Mouse (Mus musculus) lung, embryonic 14.5 days (tissue): ENCODE measurements at regions not wholly inside any gene's neighbourhood (a gene's known extent, or its start where the extent isn't known, plus 50 kb on each side); places are given as distances from the start of the nearest gene placed in this dataset.

Experiments used
- ATAC-seq: fragments of 200-750 bp; cut with Nextera tagmentation; 2 replicates; pipeline ENCODE4 v1.8.0; 2017; ENCODE audit warnings: mild to moderate bottlenecking, moderate TSS enrichment, moderate library complexity; ENCODE audit not compliant: insufficient read depth
- DNase-seq: peaks from one replicate; pipeline ENCODE4 v3.0.0-alpha.2; 2015
- H3K27ac ChIP-seq: fragments of 300-500 bp; sonication (generic); 2 replicates; pipeline ENCODE4 v1.5.1; 2014; ENCODE audit warnings: low read depth, mild to moderate bottlenecking, moderate library complexity
- H3K27me3 ChIP-seq: fragments of 300-500 bp; sonication (generic); 2 replicates; pipeline ENCODE4 v1.6.1; 2014; ENCODE audit warnings: low read length, control low read depth; ENCODE audit not compliant: insufficient read depth
- H3K36me3 ChIP-seq: fragments of 300-500 bp; sonication (generic); 2 replicates; pipeline ENCODE4 v1.6.1; 2014; ENCODE audit warnings: control low read depth; ENCODE audit not compliant: insufficient read depth
- H3K4me1 ChIP-seq: fragments of 300-500 bp; sonication (generic); 2 replicates; pipeline ENCODE4 v1.6.1; 2014; ENCODE audit warnings: antibody characterized with exemption, control low read depth; ENCODE audit not compliant: insufficient read depth
- H3K4me2 ChIP-seq: fragments of 300-500 bp; sonication (generic); 2 replicates; pipeline ENCODE4 v1.6.1; 2014; ENCODE audit warnings: mild to moderate bottlenecking
- H3K4me3 ChIP-seq: fragments of 300-500 bp; sonication (generic); 2 replicates; pipeline ENCODE4 v1.5.1; 2014; ENCODE audit warnings: low read depth, low read length
- H3K9ac ChIP-seq: fragments of 300-500 bp; sonication (generic); 2 replicates; pipeline ENCODE4 v1.6.1; 2014
- H3K9me3 ChIP-seq: fragments of 300-500 bp; sonication (generic); 2 replicates; pipeline ENCODE4 v1.6.1; 2016; ENCODE audit warnings: low read depth, low read length, control low read depth
- CTCF ChIP-seq: IDR thresholded peaks from 2 replicates; pipeline ENCODE4 v1.5.1; 2016; ENCODE audit warnings: antibody characterized with exemption, low read depth
- WGBS: fragments of 180-500 bp; shearing (Covaris S2); extraction: QIAGEN DNeasy Blood & Tissue Kit; methylation state at CpG from one replicate; pipeline ENCODE4 v1.1.7; 2014; 5-methylcytosine and 5-hydroxymethylcytosine counted together

DNA sequence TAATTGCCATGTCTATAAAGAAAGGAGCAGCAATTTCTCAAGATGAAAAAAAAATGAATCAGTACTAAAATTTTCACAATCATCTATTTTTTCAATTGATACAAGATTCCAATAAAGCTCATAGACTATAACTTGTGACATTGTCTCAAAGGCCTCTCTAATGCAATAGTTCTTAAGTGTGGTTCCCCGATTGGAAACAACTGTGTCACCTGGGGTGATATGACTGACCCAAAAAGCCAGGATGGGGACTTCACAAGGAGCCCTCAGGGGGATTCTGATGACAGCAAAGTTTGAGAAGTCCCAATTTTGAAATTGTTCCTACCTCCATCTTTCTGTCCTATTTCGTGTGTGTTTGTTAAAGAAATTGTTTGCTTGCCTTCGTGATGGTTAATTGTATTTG is 143.3 kb upstream of the Fndc3a start:
- H3K9ac ChIP-seq = no peak overlapping the region
- no peak for TF ChIP-seq CTCF
- DNase-seq (no peak), ATAC-seq (no peak)
- no peaks in the 10 kb centered on the region for H3K27me3 ChIP-seq
- no peaks in the 10 kb centered on the region for H3K36me3 ChIP-seq
- no peaks in the 10 kb centered on the region for H3K9me3 ChIP-seq
- H3K4me1 ChIP-seq = no peaks in the 10 kb centered on the region
- no peak overlapping the region for H3K4me3 ChIP-seq
- H3K4me2 ChIP-seq = no peak overlapping the region
- H3K27ac ChIP-seq = no peak overlapping the region
- 80% methylated on average over 3 of the region's 3 CpGs for WGBS

DNA sequence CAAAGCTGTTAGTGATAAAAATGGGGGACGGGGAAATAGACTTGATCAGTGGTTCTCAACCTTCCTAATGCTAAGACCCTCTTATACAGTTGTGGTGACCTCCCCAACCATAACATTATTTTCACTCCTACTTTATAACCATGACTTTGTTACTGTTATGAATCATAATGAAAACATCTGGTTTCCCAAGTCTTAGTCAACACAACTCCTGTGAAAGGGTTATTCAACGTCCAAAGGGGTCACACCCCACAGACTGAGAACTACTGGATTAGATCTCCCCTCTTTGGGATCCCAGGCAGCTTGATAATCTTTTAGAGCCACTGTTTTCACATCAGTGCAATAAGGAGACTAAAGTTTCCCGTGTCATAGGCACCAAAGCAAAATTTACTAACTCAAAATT is 141.1 kb upstream of the Fndc3a start:
- no peaks in the 10 kb centered on the region for H3K27me3 ChIP-seq
- no peak for DNase-seq

DNA sequence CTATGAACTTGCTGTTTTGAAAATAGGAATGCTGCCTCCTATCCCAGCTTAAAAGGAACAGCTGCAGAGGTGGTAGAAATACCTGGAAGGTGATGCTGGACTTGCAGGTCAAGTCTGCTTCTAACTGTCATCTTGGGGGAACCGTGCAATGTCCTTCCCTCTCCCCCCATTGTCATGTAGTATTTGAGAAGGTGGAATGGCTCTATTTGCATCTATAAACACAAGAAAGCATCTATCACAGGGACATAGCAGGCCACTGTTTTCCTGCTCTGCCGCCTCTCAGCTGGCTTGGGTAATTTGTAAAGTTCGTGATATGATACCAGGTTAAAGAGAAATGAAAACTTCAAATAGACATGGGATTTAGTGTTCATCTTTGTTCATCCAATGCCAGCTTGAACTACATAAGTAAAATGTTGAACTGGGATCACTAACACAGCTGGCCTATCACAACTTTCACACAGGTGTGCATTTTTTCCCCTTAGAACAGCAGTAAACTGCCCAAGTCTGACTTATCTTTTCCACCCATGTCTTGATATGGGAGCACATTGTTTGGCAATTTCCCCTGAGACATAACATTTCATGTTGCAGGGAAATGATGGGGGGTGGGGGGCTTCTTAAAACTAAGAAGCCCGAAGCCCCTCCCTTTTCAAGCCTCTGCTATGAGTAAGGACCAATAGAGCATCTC is 138.6 kb upstream of the Fndc3a start:
- Histone ChIP-seq H3K27me3 (no peaks in the 10 kb centered on the region), H3K4me1 (no peaks in the 10 kb centered on the region), H3K9ac (no peak overlapping the region), H3K9me3 (no peaks in the 10 kb centered on the region), H3K4me2 (no peak overlapping the region), H3K36me3 (no peaks in the 10 kb centered on the region), H3K4me3 (no peak overlapping the region), H3K27ac (no peak overlapping the region)
- WGBS = 68% methylated on average over 4 of the region's 4 CpGs
- DNase-seq (no peak), ATAC-seq (no peak)
- TF ChIP-seq CTCF = no peak

More for the DNA sequence above, 141.1 kb upstream of the Fndc3a start:
- no peak for ATAC-seq
- Histone ChIP-seq H3K36me3 (no peaks in the 10 kb centered on the region), H3K27ac (no peak overlapping the region), H3K9me3 (no peaks in the 10 kb centered on the region), H3K4me3 (no peak overlapping the region), H3K4me1 (no peaks in the 10 kb centered on the region), H3K9ac (no peak overlapping the region), H3K4me2 (no peak overlapping the region)
- WGBS = 70% methylated on average over 3 of the region's 3 CpGs
- TF ChIP-seq CTCF = no peak

DNA sequence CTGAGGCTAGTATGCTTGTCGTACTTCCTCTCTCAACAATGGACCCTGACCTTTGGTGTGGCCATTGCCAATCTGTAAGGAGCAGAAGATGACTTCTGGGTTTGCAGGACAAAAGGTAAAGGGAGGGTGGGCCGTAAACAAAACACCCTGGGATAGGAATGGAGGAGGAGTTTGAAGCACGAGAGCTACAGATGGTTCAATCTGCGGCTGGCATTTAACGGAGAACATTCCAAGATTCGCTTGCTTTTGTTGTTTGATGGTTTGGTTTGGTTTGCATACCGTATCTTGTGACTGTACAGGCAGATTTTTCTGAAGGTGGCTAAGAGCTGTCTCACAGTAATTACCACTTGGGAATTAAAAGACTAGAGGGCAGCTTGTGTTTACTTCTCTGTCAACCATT is 137.7 kb upstream of the Fndc3a start:
- no peaks in the 10 kb centered on the region for H3K36me3 ChIP-seq
- H3K9ac ChIP-seq = no peak overlapping the region
- WGBS = 48% methylated on average over 7 of the region's 7 CpGs
- H3K4me3 ChIP-seq = no peak overlapping the region
- ATAC-seq = no peak
- no peaks in the 10 kb centered on the region for H3K27me3 ChIP-seq
- no peaks in the 10 kb centered on the region for H3K9me3 ChIP-seq
- DNase-seq = no peak
- no peak overlapping the region for H3K27ac ChIP-seq
- no peak overlapping the region for H3K4me2 ChIP-seq
- no peak for TF ChIP-seq CTCF
- H3K4me1 ChIP-seq = no peaks in the 10 kb centered on the region

DNA sequence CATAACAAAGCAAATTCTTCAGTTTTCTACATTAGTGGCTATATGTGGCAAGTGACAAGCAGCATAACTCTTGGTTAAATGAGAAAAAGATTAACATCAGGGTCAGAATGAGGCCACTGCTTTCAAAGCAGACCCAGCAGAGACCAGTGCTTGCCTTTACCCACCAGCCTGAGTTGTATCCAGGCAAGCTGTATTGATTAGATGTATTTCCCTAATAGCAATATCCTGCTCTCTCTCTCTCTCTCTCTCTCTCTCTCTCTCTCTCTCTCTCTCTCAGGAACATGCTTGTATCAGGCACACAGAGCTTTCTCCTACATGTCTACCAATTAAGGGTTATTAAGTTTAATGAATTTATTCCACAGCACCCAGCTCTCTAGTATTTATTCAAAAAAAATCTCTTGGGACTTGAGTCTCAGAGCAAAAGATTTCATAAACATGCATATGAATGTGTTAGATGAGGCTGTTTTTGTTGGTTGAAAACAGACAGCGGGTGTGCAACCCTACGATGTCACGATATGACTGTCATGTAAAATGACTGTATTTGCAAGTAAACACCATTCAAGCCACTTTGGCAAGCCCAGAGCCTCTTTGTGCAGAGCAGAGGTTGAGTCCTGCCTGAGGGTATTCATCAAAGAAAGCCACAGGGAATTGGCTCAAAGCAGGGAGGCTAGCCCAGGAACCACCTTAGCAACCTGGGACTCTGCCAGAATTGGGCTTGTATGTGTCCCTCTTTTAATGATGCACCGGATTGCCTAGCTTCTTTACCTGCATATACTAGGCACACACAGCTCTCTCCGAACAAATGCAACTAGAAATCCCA is 136.0 kb upstream of the Fndc3a start:
- Histone ChIP-seq H3K27me3 (no peaks in the 10 kb centered on the region), H3K4me3 (no peak overlapping the region), H3K27ac (no peak overlapping the region), H3K9ac (no peak overlapping the region), H3K4me1 (no peaks in the 10 kb centered on the region), H3K36me3 (no peaks in the 10 kb centered on the region), H3K4me2 (no peak overlapping the region), H3K9me3 (no peaks in the 10 kb centered on the region)
- ATAC-seq (no peak), DNase-seq (no peak)
- 80% methylated on average over 5 of the region's 5 CpGs for WGBS
- no peak for TF ChIP-seq CTCF

DNA sequence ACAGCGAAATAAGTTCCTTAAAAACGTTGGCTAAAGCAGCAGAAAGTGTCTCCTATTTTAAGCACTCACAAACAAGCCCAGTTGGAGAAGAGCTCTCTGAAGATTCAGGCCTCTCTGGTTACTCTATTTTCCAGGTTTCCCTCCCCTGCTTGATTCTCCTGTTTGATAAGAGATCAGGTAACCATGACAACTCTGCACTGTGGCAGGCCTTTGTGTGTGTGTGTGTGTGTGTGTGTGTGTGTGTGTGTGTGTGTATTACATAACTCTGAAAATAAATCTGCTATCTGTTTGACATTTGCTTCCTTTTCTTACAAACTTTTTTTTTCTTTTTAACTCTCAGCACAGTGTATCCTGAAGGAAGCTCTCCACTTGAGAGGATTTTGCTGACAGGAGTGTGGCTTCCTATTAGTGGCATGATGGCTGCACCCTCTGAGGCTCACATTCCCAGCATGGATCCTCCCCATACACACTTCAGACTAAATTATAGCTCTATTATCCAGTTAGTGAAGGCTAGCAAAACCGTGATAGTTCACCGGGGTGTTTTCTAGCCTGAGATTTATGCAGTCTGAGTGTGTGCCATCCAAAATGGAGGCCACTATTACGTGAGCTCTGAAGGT is 135.1 kb upstream of the Fndc3a start:
- peak; percentile 25 for DNase-seq

DNA sequence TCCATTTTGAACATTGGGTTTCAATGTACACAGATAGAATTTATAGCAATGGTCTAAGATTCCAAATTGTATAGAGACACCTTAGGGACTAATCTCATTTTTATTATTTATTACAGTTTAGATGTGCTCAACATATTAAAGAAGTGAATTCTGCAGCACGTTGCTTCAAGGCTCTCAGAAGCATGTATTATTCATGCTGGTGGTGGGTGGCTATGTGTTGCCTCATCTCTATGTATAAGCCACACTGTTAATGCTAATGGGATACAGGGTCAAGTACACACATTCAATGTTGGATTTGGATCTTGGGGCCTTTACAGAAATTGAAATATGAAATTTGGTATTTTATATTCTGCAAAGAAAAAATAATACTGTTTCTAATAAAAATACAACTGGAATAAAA is 131.9 kb upstream of the Fndc3a start:
- WGBS = 76% methylated on average over 1 of the region's 1 CpGs
- DNase-seq = no peak
- H3K9me3 ChIP-seq = no peaks in the 10 kb centered on the region
- H3K27ac ChIP-seq = no peak overlapping the region
- no peaks in the 10 kb centered on the region for H3K27me3 ChIP-seq
- H3K36me3 ChIP-seq = no peaks in the 10 kb centered on the region
- H3K4me3 ChIP-seq = no peak overlapping the region
- no peaks in the 10 kb centered on the region for H3K4me1 ChIP-seq
- no peak overlapping the region for H3K4me2 ChIP-seq
- no peak for TF ChIP-seq CTCF
- no peak for ATAC-seq
- H3K9ac ChIP-seq = no peak overlapping the region

More for the DNA sequence above, 135.1 kb upstream of the Fndc3a start:
- Histone ChIP-seq H3K27ac (no peak overlapping the region), H3K36me3 (no peaks in the 10 kb centered on the region), H3K4me3 (no peak overlapping the region), H3K9me3 (no peaks in the 10 kb centered on the region), H3K4me2 (no peak overlapping the region), H3K4me1 (no peaks in the 10 kb centered on the region), H3K9ac (no peak overlapping the region), H3K27me3 (no peaks in the 10 kb centered on the region)
- ATAC-seq = no peak
- WGBS = 47% methylated on average over 5 of the region's 5 CpGs
- TF ChIP-seq CTCF = no peak
